Mouse (Mus musculus) lung, adult 2 months (tissue): ENCODE results near the gene Purb.

Experiments used
- CTCF ChIP-seq: fragments of 200-500 bp; IDR thresholded peaks from 2 replicates; pipeline ENCODE4 v1.5.1; 2011; ENCODE audit warnings: mild to moderate bottlenecking, low read length, control low read depth; ENCODE audit not compliant: insufficient read depth
- POLR2A ChIP-seq: fragments of 200-500 bp; IDR thresholded peaks from 2 replicates; pipeline ENCODE4 v1.6.1; 2011; ENCODE audit warnings: low read depth, mild to moderate bottlenecking, control low read depth, low read length, borderline replicate concordance; ENCODE audit errors: extremely low read depth

- TF ChIP-seq CTCF = no peak
- no peak for TF ChIP-seq POLR2A
Measured at GRCm38 (mm10) chr11:6489257-6489656, 13.5 kb upstream of the Purb start.
